Mouse (Mus musculus) gastrocnemius, adult 8-10 months (tissue): ENCODE data around the gene Dnah14. TPM values are rescaled to one million over a fixed set of nuclear protein-coding genes. Genes with fewer than 3 reads are reported as not detected.
A peak's percentile ranks its signal among the peaks of the same experiment; 100 is the strongest.

ENCODE experiments used
- DNase-seq, 2 experiments: peaks; one replicate each; pipeline ENCODE4 v3.0.0; 2022; ENCODE audit warnings: low spot score in 2 of 2
- total RNA-seq, 4 experiments: library from RNA; stranded (reverse); gene quantifications; 2 replicates each; pipeline ENCODE4 v1.2.4; 2022

Gene Dnah14
- not detected for total RNA-seq

DNA sequence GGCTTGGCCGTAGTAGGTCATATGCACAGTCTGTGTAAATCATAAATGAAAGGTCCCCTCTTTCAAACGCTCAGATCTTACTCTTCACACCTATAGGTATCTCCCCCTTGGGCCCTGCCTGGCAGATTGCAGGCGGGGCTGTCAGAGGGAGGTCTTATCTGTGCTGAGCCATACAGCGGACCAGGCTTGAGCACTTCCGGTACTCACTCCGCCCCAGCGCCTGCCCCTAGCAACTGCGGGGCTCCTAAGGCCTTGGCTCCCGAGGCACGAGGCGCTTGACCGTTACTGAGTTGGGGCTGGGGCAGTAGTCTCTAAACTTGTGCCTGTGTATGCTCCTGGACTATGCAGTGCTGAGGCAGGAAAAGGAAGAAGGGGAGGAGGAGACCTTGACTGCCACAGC is at the start of gene Dnah14:
Gene Dnah14, plus strand, starts transcription at position 238 of the 400 bp plus-strand sequence.
- no peak for DNase-seq

DNA sequence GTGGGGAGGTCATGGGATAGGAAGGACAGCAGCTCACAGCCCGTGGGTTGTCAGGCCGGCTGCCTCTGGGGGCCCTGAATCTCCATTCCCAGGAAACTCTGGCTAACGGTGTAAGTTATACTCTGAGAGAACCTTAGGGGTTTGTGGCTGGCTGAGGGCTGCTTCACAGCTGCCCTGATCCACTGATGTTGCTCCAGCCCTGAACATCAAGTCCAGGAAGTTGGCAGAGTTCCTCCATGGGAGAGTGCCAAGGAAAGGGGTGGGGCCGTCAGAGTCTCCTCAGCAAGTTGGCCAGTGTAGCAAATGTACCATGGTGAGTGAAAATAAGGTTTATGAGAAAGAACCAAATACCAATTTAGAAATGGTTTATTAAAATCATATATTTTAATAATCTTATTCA is 47.0 kb upstream of the Dnah14 start:
- DNase-seq = peak; percentile 79 to 86

DNA sequence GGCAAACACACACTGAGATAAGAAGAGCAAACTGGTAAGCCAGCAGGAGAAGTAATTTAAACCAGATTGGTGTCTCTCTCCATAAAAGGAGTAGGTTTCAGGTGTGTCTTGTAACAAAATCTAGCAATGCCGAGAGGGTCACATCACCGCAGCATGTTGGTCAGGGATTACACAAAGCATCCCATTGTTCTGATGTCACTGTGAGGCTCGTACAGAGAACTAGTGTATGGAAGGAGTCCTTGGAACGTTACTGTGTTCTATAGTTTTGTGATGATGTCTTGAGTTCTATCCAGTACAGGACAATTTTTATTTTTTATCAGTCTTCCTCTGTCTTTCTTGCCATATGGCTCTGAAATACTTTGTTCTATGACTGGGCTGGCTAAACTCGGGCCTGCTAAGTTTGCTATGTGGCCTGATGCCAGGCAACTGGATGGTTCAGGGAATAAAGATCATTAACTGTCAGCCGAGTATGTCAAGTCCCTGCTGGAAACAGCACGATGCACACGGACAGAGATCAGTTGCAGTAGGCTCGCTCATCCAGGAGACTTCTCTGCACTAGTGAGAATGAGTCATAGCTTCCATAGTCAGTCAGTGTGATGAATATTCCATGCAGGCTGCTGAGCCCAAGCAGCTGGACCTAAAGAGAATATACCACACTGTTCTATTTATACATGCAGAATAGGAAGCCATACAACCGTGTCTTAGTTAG is 41.0 kb upstream of the Dnah14 start:
- no peak for DNase-seq

DNA sequence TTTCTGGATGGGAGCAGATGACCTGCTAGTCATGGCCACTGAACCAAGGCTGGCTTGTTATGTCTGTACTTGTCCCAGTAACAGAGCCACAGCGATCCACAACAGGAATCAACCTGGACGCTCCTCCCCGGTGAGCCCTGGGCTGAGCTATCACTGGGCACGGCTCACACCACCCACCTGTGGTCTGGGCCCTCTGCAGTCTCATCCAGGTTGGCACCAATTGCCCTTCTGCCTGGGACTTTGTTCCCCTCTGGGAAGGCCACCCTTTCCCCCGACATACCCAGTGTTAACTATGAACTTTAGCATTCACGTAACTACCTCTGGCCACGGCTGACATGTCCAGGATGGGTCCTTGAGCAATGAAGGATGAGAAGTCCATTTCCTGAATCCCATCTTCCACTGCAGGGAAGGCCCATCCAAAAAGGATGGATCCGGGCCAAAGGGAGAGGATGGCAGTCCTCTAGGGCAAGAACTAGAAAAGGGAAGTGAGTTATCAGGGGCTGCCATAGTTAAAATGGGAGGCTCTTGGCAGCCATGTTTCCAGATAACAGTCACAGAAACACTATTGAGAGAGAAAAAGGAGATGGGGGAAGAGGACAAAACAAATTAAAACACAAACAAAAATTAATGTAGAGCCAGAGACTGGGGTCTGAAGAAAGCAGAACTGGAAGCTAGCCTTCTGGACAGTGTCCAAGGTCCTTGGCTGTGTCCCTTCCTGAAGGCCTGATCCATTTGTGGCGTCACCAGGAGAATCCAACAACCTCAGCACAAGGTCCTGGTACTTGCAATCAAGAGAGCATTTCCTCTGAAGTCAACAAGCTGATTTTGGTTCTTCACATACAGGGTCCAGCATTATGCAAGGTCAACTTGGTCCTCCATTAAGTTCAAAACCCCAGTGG is 38.5 kb upstream of the Dnah14 start:
- DNase-seq = no peak

DNA sequence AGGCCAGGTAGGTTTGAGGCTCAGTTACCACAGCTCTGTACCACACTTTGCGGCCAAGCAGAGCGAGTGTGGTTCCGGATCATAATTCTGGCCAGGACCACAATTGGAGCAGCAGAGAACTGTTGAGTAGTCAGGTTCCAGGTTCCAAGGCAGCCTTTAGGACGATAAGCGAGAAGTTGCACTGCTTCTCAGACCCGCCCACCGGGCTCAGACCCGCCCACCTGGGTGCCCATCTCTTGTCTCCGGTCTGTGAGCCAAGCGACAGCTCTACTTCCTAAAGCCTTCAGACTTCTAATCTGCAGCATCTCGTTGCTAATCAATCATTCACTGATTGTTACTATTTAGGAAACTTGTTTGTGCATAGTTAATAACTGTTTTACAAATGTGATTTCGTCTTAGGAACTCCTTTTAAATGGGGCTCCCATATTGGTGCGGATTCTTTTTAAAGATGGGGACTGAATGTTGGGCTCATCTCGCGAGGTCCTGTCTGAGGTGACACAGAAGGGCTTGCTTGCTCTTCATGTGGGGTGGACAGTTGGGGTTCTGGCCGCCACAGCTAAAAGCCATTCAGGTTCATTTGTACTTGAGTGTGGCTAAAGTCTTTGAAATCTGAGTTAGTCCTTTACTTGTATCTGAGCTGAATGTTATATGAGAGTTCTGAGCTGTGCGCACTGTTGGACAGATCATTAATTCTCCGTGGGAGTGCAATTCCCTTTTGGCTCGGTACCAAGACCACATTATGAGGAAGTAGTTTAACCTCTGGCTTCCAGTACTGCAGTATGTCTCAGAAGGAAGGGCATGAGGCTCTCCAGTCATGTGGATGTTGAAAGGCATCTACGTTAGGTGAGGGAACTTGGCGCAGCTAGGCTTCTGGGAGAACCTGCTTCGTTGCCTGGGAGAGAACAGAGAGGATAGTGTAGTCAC is 36.3 kb upstream of the Dnah14 start:
- DNase-seq = no peak

DNA sequence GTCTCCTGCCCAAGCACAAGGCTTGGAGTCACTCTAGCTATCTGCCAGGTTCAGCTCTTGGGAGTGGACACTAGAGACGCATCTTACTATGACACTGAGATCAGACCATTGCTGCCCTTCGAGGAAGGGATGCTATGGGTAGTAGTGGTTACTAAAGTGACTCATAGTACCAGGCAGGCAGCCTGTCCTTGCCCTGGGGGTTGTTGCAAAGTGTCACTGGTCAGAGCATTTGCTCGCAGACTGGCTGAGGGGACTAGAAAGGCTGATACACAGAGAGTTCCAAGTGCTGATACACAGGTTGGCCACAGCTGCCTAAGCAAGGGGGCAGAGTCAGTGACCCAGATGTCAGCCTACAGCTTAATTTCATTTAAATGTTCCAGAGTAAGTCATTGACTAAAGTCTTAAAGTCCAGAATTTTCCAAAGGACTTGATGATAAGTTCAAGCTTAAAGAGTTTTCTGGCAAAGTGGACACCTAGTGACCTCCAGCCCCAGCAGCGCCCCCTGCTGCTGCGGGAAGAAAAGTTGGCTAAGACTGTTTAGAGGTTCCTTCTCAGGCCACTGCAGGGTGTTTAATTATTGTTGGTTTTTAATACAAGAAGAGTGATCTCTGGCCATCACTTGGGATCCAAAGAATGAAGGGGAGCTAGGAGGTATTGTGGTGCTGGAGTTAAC is 32.5 kb upstream of the Dnah14 start:
- DNase-seq = no peak

DNA sequence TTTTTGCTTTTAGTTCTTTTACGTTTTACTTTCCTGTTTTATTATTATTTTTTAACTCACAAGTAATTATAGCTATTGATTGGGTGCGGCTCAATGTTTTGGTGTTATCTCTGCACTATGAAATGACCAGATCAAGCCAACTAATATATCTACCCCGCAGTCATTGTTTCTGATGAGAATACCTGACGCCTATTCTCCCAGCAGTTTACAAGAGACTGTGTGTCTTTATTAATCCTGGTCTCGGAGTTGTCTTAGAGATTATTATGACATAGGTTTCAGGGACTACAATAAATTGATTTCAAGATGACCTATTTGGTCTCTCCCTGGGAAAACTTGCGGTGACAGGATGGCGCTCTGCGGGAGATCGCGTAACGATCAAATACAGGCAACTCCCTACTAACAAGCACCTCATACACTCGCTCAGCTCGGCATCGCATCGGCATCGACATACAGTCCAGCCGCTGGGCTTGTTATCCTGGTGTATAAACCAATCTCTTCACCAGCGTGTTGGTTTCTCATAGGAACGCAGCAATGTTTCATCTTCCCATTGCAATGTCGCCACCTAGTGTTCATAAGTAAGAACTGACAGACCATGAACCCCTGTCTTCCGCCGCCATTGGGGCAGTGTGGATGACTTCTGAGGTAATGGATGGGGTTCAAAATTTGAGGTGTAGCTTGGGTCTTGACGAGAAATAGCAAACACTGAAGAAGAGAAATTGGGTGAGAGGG is 31.2 kb upstream of the Dnah14 start:
- peak; percentile 8 to 11 for DNase-seq

DNA sequence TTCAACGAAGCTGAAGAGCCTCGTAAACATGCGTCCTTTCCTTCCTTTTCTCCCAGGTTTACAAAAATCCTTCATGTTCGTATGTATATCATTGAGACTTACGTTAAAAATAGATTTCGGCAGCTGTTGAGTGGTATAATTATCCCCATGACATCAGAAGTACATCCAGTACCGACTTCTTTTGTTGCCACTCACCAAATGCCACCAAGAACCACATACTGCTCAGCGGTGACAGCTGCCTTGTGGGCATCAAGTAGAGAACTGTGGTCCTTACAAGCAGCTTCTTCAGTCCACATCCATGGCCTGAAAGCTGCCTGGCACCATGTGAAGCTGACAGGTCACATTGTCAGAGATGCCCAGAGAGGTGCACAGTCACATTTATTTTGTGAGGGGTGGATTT is 26.4 kb upstream of the Dnah14 start:
- no peak for DNase-seq

DNA sequence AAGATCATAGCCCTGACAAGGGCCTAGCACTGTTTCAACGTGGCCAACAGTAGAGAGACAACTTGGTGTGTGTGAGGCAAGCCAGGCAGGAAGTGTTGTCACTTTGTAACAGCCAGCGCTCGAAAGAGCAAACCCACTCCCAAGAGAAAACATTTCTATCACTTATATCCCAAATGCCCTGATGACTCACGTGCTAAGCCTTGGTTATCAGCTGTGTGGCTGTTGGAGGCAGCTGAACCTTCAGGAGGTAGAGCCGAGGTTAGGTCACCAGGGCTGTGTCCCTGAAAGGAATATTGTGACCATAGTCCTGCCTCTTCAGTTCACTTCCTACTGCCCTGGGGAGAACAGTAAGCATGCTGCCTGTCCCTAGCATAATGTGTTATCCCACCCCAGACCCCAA is 25.5 kb upstream of the Dnah14 start:
- DNase-seq = no peak

DNA sequence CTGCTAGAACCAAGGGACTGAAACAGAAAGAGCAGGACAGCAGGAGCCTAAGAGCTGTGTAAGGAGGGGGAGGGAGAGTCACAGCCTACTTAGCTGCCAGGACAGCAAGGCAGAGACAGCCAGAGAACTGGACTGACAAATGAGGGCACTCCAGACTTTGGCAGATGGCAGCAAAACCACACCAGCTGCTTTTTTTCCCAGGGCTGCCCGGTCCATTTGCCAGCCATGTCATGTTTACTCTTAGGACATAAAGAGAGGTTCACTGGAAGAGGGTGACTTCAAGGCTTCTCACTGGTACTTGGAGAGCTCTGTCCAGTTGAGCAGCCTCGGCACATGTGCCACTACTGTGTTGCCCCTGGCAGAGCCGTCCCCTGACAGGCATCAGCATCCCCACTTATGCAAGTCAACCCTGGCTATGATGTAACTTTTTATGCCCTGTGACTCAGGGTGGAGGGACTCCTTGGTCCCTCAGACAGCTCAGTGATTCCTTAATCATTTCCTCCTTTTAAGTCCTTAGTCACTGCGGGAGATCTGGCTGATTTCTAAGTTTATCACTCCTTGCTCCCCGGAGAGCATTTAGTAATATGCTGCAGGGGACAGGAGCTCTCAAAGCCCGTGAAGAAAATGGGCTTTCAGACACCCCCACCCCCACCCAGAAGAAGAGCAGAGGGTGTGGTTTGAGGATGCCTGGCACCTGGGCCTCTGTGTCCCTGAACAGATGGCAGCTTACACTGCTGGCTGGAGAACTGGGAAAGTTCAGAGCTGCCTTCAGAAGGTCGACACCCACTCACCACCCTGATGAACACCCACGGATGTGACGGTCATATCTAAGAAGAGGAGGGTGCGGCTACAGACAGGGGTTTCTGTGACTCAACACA is 23.6 kb upstream of the Dnah14 start:
- DNase-seq = no peak

DNA sequence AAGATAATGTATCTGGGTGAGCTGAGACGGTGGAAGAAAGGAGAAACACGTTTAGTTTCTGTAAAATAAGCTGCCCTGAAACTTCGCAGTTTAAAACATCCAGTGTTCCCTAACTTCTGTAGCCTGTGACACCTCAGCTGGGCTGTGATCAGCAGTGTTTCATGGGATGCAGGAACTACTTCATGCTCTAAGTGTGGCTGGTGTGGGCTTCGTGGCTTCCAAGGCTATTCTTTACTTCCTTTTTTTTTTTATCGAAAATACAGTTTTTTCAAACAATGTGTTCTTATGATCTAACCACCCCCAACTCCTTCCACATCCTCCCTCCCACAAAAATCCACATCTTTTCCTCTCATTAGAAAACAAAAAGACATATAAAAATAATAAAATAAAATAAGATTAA is 20.9 kb upstream of the Dnah14 start:
- DNase-seq = no peak

DNA sequence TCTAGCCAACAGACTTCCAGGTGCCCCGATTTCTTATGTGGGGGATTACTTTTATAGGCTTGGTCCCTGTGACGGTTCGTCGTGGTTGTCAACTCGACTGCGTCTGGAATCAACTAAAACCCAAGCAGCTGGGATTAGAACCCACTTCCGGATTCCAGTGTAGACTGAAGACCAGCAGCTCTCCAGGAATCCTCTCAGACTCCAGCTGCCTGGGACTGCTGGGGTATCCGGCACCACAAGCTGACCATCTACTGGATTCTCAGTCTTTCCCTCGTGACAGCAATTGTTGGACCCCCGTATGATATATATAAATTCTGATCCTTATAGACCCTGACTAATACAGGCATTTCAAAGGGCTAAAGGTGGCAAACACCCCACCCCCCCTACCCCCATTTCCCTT is 16.7 kb upstream of the Dnah14 start:
- DNase-seq = no peak

DNA sequence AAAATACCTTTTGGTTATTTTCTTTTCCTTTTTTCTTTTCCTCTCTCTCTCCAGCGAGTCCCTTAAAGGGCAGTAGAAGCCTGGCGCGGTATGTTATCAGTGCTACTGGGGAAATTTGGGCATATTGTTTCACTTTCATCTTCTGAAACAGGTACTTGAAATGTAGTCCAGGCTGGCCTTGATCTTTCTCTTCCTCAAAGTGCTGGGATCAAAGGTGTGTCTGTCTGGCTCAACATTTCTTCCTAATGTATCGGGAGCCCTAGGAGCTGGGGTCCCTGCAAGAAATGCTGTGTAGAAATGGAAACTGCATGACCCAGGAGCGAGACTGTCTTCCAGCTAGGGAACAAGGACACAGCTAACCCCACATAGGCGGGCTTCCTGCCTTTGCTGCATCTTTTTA is 16.0 kb upstream of the Dnah14 start:
- no peak for DNase-seq

DNA sequence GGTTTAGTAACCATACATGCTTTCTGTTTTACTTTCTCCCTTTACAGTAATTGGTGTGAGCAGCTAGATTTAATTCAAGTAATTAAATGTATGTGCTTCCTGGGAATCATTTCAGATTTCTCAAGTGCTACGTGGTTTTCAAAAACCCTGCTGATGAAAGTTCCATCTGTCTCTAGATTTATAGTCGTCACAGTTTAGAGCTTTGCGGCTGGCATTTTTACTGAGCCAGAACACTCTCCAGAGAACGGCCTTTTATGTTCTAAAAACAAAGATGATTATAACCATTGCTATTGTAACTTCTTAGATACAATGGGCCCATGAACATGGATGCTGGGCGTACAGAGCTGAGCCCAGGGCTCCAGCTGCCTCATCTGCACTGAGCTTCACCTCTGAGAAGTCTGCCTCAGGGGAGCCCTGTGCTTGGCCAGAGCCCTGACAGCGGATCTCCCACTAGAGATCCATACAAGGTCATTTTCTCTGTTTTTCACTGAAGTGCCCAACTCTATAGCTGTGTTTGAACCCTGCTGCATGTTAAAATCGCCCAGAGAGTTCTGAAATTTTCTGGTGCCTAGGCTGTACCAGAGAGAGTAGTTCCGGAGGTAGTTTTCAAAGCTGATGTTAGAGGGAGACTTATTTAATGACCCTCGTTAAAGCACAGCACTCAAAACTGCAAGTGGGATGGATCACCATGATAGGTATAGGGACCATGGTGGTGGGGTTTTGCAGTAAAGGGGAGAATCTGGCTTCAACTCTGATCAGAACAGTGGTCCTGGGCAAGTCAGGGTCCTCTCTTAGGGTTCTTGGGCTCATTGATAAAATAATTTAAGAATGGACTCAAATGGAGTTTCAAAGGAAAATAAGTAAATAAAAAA is 15.2 kb upstream of the Dnah14 start:
- no peak for DNase-seq

DNA sequence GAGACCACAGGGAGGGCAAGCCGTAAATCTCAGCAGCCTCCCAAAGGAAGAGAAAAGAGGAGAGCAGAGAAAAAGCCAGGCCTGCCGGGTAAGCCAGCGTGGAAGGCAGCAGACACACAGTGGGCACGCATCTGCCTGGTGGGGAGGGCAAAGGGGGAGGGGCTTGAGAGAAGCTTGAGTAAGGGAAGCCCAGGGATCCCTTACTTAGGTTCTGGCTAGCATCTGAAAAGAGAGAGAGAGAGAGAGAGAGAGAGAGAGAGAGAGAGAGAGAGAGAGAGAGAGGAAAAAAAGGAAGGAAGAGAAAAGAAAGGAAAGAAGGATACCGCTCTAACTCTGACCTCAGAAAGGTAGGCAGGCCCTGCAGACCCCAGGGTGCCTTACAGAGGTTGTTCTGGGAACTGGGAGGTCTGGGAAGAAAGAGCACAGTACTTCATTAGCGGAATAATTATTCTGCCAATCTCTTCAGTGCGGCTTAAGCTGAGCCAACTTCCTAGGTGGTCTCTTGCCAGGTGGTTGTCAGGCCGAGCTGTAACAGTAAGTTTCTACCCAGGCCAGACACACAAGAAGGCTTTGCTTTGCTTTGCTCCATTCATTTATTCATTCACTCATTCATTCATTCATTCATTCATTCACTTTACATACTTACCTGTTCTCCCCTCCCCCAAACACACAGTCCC is 14.5 kb upstream of the Dnah14 start:
- no peak for DNase-seq

DNA sequence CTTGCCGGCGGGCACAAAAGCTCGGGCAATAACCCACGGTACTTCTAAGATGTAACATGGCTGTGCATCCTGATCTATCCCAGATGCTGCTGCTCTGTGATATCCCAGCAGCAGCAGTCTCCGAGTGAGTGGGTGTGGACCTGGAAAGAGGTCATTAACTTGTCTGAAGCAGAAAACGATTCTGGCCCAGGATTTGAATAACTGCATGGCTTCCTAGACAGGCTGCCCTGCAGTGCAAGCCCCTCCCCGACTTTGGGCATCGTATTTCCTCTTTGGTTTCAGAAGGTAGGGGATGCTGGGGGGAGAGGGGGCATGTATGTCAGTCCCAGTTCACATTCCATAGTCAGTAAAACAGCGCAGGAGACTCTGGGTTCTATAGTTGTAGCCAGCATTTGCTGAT is 6.9 kb upstream of the Dnah14 start:
- DNase-seq = no peak

DNA sequence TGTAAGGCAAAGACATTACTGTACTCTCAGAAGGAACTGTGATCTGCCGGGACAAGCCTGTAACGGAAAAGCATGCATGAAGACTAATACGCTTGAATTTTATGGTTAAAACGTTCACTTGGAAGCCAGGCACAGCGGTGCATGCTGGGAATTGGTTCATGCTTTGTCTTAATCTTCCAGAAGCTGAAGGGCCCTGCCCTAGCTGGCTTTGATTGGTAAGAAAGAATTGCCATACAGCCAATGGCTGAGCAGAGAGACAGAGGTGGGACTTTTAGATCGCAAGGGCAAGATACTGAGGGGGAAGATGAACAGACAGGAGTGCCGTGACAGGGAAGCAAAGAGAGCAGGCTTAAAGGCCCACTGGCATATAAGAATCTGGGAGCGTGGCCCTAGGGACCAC is 6.8 kb downstream of the Dnah14 start:
- DNase-seq = no peak

DNA sequence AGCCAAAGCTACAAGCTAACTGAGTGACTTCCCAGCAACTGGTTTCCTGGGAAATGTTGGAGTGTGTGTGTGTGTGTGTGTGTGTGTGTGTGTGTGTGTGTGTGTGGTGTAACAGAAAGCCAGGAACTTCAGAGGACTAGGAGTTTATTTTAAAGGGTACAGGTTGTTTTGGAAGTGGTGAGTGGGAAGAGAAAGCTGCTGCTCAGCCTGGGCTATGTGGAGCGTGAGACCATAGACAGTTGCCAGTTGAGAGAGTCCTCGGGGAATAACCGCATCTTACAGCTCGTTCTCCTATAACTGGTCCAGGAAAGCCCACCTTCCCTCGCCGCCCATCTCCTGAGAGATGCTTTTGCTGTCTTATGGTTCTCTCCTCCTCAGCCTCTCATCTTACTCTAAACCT is 12.8 kb downstream of the Dnah14 start:
- no peak for DNase-seq
